ENCODE assay signal across 9 mouse cellular contexts in genomic region chr11:37186132-37186531, GRCm38 (mm10). TPM values are rescaled to one million over a fixed set of nuclear protein-coding genes. Genes with fewer than 3 reads are reported as not detected.
A peak's percentile ranks its signal among the peaks of the same experiment; 100 is the strongest.
DNase-seq lines count a peak whose midpoint lies in the region; ATAC-seq and TF ChIP-seq lines count a peak whose summit lies in the region.
"Had no signal": no experiment of that assay in that cellular context is flagged by ENCODE, and none has a peak within 500 bp of the region (broad histone marks: within the 10 kb centered on the region; RNA-seq: fewer than 3 reads in every experiment).

No protein-coding gene starts in this region.

- no peak overlapping the region for H3K4me3 ChIP-seq in midbrain, embryonic 11.5 days (ENCODE audit: low read depth, low read length)
- H3K4me3 ChIP-seq in midbrain, embryonic 15.5 days, result no peak overlapping the region
- no peak overlapping the region for H3K4me3 ChIP-seq in lung, postnatal 0 days (ENCODE audit: low read depth, low read length)
- H3K4me3 ChIP-seq: limb, embryonic 13.5 days had no signal

- no peak overlapping the region for H3K27ac ChIP-seq in midbrain, embryonic 11.5 days (ENCODE audit: low read depth, low read length)
- no peak overlapping the region for H3K27ac ChIP-seq in midbrain, embryonic 15.5 days
- H3K27ac ChIP-seq in lung, postnatal 0 days (ENCODE audit: low read length), result no peak overlapping the region
- H3K27ac ChIP-seq: limb, embryonic 13.5 days had no signal

- no peaks in the 10 kb centered on the region for H3K36me3 ChIP-seq in midbrain, embryonic 11.5 days (ENCODE audit: control insufficient read depth, insufficient read depth, low read length)
- H3K36me3 ChIP-seq in midbrain, embryonic 15.5 days (replicated peaks), result no peaks in the 10 kb centered on the region
- H3K36me3 ChIP-seq in lung, postnatal 0 days (ENCODE audit: insufficient read depth, low read length), result no peaks in the 10 kb centered on the region
- H3K36me3 ChIP-seq: limb, embryonic 13.5 days had no signal

- TF ChIP-seq CTCF in lung, postnatal 0 days (IDR thresholded peaks at IDR 0.05), result peak; percentile 78

- no peak overlapping the region for H3K4me2 ChIP-seq in midbrain, embryonic 11.5 days
- no peak overlapping the region for H3K4me2 ChIP-seq in midbrain, embryonic 15.5 days
- H3K4me2 ChIP-seq in lung, postnatal 0 days (replicated peaks; ENCODE audit: low read depth, low read length), result no peak overlapping the region
- H3K4me2 ChIP-seq: limb, embryonic 13.5 days had no signal

- WGBS in midbrain, embryonic 11.5 days, result 19% methylated on average over 3 of the region's 3 CpGs
- 18% methylated on average over 3 of the region's 3 CpGs for WGBS in midbrain, embryonic 15.5 days
- 5% methylated on average over 3 of the region's 3 CpGs for WGBS in lung, postnatal 0 days

- H3K9ac ChIP-seq in midbrain, embryonic 11.5 days (ENCODE audit: low read length), result no peak overlapping the region
- no peak overlapping the region for H3K9ac ChIP-seq in midbrain, embryonic 15.5 days
- H3K9ac ChIP-seq in lung, postnatal 0 days (replicated peaks; ENCODE audit: low read depth), result no peak overlapping the region
- H3K9ac ChIP-seq: limb, embryonic 13.5 days had no signal

- H3K9me3 ChIP-seq in midbrain, embryonic 11.5 days (ENCODE audit: control insufficient read depth, low read length), result no peaks in the 10 kb centered on the region
- no peaks in the 10 kb centered on the region for H3K9me3 ChIP-seq in midbrain, embryonic 15.5 days
- H3K9me3 ChIP-seq in lung, postnatal 0 days (ENCODE audit: low read length), result no peaks in the 10 kb centered on the region
- H3K9me3 ChIP-seq: limb, embryonic 13.5 days had no signal

- no peak for TF ChIP-seq EP300 in lung, postnatal 0 days (IDR thresholded peaks at IDR 0.05)

- peak; percentile 91 for DNase-seq in midbrain, embryonic 11.5 days (ENCODE audit: low spot score, missing footprints)
- peak; percentile 42 to 49 for DNase-seq in cerebellum, adult 18-20 months
- DNase-seq in frontal cortex, postnatal 10 days (ENCODE audit: low spot score in 2 of 2), result peak; percentile 16 to 30
- DNase-seq in layer of hippocampus, adult 11-12 months (ENCODE audit: low spot score), result peak; percentile 81
- DNase-seq in lung, postnatal 0 days (ENCODE audit: low spot score), result peak; percentile 69
- DNase-seq in yolk sac, embryonic 10.5 days (ENCODE audit: low spot score), result peak; percentile 29
- DNase-seq in c-Kit-positive CD71-positive TER-119-positive erythroid progenitor cells, embryonic 14.5 days (ENCODE audit: low spot score), result no peak

- H3K4me1 ChIP-seq in midbrain, embryonic 11.5 days (ENCODE audit: control insufficient read depth, insufficient read depth, low read length), result no peaks in the 10 kb centered on the region
- H3K4me1 ChIP-seq in midbrain, embryonic 15.5 days, result no peaks in the 10 kb centered on the region
- H3K4me1 ChIP-seq in lung, postnatal 0 days (ENCODE audit: insufficient read depth, low read depth, low read length), result no peaks in the 10 kb centered on the region
- H3K4me1 ChIP-seq: limb, embryonic 13.5 days had no signal

- peak; percentile 58; the same call in 1 of the 2 replicates for ATAC-seq in midbrain, embryonic 11.5 days (ENCODE audit: low FRiP score)
- ATAC-seq in midbrain, embryonic 15.5 days (replicated peaks), result no peak
- ATAC-seq in lung, postnatal 0 days, result peak; percentile 57; the same call in 1 of the 2 replicates

- H3K27me3 ChIP-seq in midbrain, embryonic 11.5 days (ENCODE audit: control insufficient read depth, insufficient read depth, low read length), result no peaks in the 10 kb centered on the region
- H3K27me3 ChIP-seq in midbrain, embryonic 15.5 days (replicated peaks), result no peaks in the 10 kb centered on the region
- H3K27me3 ChIP-seq in lung, postnatal 0 days (replicated peaks; ENCODE audit: insufficient read depth, low read length), result no peaks in the 10 kb centered on the region
- H3K27me3 ChIP-seq: limb, embryonic 13.5 days had no signal

RNA-seq across cellular contexts. Expression of gene Tenm2, which starts 49.6 kb away (rescaled TPM):
- 6.7 and 7.4 TPM in 2 replicates for polyA plus RNA-seq in midbrain, embryonic 11.5 days (2014; fragmentation: Nextera tagmentation; extraction: Ambion mirVana)
- 67.7 and 92.1 TPM in 2 replicates for polyA plus RNA-seq in midbrain, embryonic 15.5 days (2015; fragmentation: Nextera tagmentation; extraction: Ambion mirVana)
- polyA plus RNA-seq in lung, postnatal 0 days (2015; fragmentation: Nextera tagmentation; extraction: Ambion mirVana), result 0.01 and 0.16 TPM in 2 replicates
